Mouse (Mus musculus): ENCODE data around the gene Fam110a. TPM values are rescaled to one million over a fixed set of nuclear protein-coding genes. Genes with fewer than 3 reads are reported as not detected.

Gene Fam110a
- polyA plus RNA-seq, 1 experiment: 33.0 TPM

DNA sequence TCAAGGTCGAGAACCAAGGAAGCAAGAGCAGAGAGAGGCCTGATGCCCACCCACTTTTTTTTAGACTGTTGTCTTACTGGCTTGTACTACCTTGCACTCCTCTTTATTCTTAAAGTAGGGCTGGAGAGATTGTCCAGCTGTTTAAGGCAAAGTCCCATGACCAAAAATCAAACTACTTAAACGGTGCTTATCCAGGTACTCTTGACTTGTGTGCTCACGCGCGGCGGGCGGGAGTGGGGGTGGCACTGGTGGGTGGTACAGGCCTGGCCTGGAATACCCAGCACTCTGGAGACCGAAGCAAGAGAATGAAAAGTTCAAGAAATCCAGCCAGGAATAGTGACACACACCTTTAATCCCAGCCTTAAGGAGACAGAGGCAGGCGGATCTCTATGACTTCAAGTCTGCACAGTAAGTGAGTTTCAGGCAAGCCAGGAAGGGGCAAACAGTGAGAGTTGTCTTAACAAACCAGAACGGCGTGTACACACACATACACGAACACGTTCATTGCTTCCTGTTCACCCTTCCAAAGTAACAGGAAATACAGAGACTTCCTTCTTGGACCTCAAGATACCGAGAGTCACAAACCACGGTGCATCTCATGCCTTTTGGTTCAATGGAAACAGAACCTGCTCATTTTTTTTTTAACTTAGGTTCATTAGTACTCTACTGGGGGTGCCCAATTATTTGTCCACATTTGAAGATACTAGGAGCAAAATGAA is 29.2 kb upstream of the Fam110a start:
- no peak overlapping the region for H3K27ac ChIP-seq (ENCODE audit: control insufficient read depth, insufficient read depth, low read length)
- 58% methylated on average over 15 of the region's 15 CpGs for WGBS

DNA sequence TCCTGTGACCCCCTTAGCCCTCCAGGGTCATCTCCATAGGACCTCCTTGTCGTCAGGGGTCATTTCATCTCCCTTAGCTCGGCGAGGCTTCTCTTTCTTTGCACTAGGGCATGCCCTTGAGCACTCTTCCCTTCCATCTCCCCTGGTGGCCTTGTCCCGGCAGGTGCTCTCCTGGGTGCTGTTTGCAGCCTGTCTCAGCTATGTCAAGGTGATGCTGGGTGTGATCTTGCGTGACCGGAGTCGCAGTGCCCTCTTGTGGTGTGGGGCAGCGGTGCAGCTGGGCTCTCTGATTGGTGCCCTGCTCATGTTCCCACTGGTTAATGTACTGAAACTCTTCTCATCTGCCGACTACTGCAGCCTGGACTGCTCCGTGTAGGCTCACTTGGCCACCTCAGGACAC is 27.8 kb upstream of the Fam110a start:
- H3K27me3 ChIP-seq (ENCODE audit: control insufficient read depth, insufficient read depth, low read length): no peaks in the 10 kb centered on the region
- TF ChIP-seq CTCF (IDR thresholded peaks at IDR 0.05; ENCODE audit: borderline replicate concordance, control insufficient read depth, extremely low read depth, insufficient read depth, low read length, poor library complexity) (peak; percentile 36; the same call in 1 of the 2 replicates), POLR2A (IDR thresholded peaks at IDR 0.05; ENCODE audit: control insufficient read depth, extremely low read depth, insufficient read depth, low read length, poor library complexity) (no peak)
- H3K4me3 ChIP-seq (ENCODE audit: control insufficient read depth, insufficient read depth, low read length): no peak overlapping the region
- 87% methylated on average over 10 of the region's 10 CpGs for WGBS
- H3K4me1 ChIP-seq (replicated peaks; ENCODE audit: control insufficient read depth, insufficient read depth, low read length): peaks cover 3% of the 10 kb centered on the region; the same call in 1 of the 2 replicates
- H3K36me3 ChIP-seq (ENCODE audit: control insufficient read depth, insufficient read depth, low read length): no peaks in the 10 kb centered on the region
- DNase-seq: peak; percentile 24
- no peak overlapping the region for H3K27ac ChIP-seq (ENCODE audit: control insufficient read depth, insufficient read depth, low read length)

More for the DNA sequence above, 29.2 kb upstream of the Fam110a start:
- Histone ChIP-seq H3K4me3 (ENCODE audit: control insufficient read depth, insufficient read depth, low read length) (no peak overlapping the region), H3K27me3 (ENCODE audit: control insufficient read depth, insufficient read depth, low read length) (no peaks in the 10 kb centered on the region), H3K4me1 (replicated peaks; ENCODE audit: control insufficient read depth, insufficient read depth, low read length) (peaks cover 3% of the 10 kb centered on the region; the same call in 1 of the 2 replicates), H3K36me3 (ENCODE audit: control insufficient read depth, insufficient read depth, low read length) (no peaks in the 10 kb centered on the region)
- TF ChIP-seq CTCF (IDR thresholded peaks at IDR 0.05; ENCODE audit: borderline replicate concordance, control insufficient read depth, extremely low read depth, insufficient read depth, low read length, poor library complexity) (no peak), POLR2A (IDR thresholded peaks at IDR 0.05; ENCODE audit: control insufficient read depth, extremely low read depth, insufficient read depth, low read length, poor library complexity) (no peak)
- no peak for DNase-seq

DNA sequence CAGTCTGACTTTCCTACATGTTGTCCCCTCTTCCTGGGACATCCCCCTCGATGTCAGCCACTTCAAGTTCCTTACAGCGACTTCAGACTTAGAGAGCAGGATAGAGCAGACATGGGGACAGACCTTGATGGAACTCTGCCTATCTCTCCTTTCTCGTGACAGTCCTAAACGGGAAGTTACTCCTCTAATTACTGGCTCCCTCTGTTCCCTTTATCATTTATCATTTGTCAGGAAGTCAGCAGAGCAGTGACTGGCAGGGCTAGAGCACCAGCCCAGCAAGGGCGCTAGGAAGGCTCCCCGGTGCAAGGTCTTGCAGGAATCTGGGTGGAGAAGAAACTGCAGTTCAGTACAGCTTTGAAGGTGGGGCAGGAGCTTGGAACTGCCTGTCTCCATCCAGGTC is 22.5 kb upstream of the Fam110a start:
- no peak overlapping the region for H3K27ac ChIP-seq (ENCODE audit: control insufficient read depth, insufficient read depth, low read length)
- H3K36me3 ChIP-seq (ENCODE audit: control insufficient read depth, insufficient read depth, low read length): no peaks in the 10 kb centered on the region
- H3K4me3 ChIP-seq (ENCODE audit: control insufficient read depth, insufficient read depth, low read length): no peak overlapping the region
- DNase-seq: no peak
- H3K4me1 ChIP-seq (replicated peaks; ENCODE audit: control insufficient read depth, insufficient read depth, low read length): no peaks in the 10 kb centered on the region
- no peaks in the 10 kb centered on the region for H3K27me3 ChIP-seq (ENCODE audit: control insufficient read depth, insufficient read depth, low read length)
- WGBS: 29% methylated on average over 6 of the region's 6 CpGs
- no peak for TF ChIP-seq POLR2A (IDR thresholded peaks at IDR 0.05; ENCODE audit: control insufficient read depth, extremely low read depth, insufficient read depth, low read length, poor library complexity)
- TF ChIP-seq CTCF (IDR thresholded peaks at IDR 0.05; ENCODE audit: borderline replicate concordance, control insufficient read depth, extremely low read depth, insufficient read depth, low read length, poor library complexity): no peak

DNA sequence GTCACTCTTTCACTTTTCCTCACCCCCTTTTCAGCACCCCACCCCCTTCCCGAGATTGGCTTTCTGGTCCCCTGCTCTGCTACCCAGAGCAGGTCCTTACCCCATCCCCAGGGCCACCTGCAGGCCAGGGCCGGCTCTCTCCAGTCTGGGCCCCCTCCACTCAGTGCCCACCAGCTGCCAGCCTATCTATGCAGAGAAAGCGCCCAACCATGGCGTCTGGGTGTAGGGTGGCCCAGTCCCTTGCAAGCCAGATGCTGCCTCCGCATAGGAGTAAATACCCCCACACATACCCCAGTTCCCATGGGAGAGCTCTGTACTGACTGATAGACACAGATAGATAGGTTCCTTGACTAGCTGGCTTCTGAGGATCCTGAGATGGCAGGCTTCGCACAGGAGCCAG is 20.7 kb upstream of the Fam110a start:
- no peak for TF ChIP-seq POLR2A (IDR thresholded peaks at IDR 0.05; ENCODE audit: control insufficient read depth, extremely low read depth, insufficient read depth, low read length, poor library complexity)
- TF ChIP-seq CTCF (IDR thresholded peaks at IDR 0.05; ENCODE audit: borderline replicate concordance, control insufficient read depth, extremely low read depth, insufficient read depth, low read length, poor library complexity): no peak
- no peak overlapping the region for H3K27ac ChIP-seq (ENCODE audit: control insufficient read depth, insufficient read depth, low read length)
- 89% methylated on average over 6 of the region's 6 CpGs for WGBS
- H3K27me3 ChIP-seq (ENCODE audit: control insufficient read depth, insufficient read depth, low read length): no peaks in the 10 kb centered on the region
- H3K4me3 ChIP-seq (ENCODE audit: control insufficient read depth, insufficient read depth, low read length): no peak overlapping the region
- H3K4me1 ChIP-seq (replicated peaks; ENCODE audit: control insufficient read depth, insufficient read depth, low read length): 0 out of 2 replicates have a peak, but pooled peaks cover 2% of the 10 kb centered on the region
- H3K36me3 ChIP-seq (ENCODE audit: control insufficient read depth, insufficient read depth, low read length): no peaks in the 10 kb centered on the region
- DNase-seq: no peak

DNA sequence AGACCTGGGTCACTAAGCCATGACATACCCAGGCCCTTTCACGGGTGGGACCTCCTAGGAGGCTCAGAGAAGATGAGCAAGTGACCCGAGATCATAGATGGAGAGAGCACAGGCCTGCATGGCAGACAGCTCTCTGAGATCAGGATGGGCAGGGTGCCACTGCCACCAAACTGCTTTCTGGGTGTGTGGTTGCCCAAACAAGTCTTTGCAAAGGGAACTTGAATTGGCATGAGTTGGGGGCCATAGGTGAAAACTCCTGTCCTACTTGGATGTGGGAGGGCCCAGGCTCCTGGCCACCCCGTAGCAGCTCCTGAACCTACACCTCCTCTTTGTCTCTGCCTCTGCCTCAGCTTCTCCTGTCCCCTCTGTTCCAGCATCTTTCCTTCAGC is 20.3 kb upstream of the Fam110a start:
- 87% methylated on average over 3 of the region's 3 CpGs for WGBS
- H3K27me3 ChIP-seq (ENCODE audit: control insufficient read depth, insufficient read depth, low read length): no peaks in the 10 kb centered on the region
- no peaks in the 10 kb centered on the region for H3K36me3 ChIP-seq (ENCODE audit: control insufficient read depth, insufficient read depth, low read length)
- H3K27ac ChIP-seq (ENCODE audit: control insufficient read depth, insufficient read depth, low read length): no peak overlapping the region
- no peak overlapping the region for H3K4me3 ChIP-seq (ENCODE audit: control insufficient read depth, insufficient read depth, low read length)
- DNase-seq: no peak
- TF ChIP-seq POLR2A (IDR thresholded peaks at IDR 0.05; ENCODE audit: control insufficient read depth, extremely low read depth, insufficient read depth, low read length, poor library complexity) (no peak), CTCF (IDR thresholded peaks at IDR 0.05; ENCODE audit: borderline replicate concordance, control insufficient read depth, extremely low read depth, insufficient read depth, low read length, poor library complexity) (no peak)
- 0 out of 2 replicates have a peak, but pooled peaks cover 2% of the 10 kb centered on the region for H3K4me1 ChIP-seq (replicated peaks; ENCODE audit: control insufficient read depth, insufficient read depth, low read length)

DNA sequence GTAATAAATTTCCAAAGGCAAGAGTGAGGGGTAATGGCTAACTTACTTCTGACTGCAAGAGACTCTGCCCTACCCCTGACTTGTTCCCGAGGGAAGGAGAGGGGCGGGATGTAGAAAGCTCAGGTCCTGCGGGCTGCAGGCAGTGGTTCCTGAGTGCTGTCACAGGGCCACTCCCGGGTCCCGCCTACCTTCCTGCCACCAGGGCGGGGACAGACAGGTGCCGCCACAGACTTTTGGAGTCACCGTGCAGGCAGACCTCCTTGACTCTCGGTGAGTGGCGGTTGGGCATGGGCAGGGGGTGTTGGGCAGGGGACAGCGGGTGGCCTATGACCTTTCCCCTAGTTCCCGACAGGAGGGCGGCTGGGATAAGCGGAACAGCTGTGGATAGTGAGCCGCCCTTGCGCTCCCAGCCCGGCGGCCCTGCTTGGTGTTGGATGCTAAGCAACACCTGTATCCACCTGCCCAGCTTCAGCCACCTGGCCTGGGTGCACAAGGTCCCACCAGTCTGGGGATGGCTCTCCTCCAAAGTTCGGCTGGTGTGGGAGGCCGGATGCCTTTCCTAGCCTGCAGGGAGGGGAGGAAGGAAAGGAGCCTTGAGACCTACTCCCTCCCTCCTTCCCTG is 19.8 kb upstream of the Fam110a start:
- no peak for TF ChIP-seq POLR2A (IDR thresholded peaks at IDR 0.05; ENCODE audit: control insufficient read depth, extremely low read depth, insufficient read depth, low read length, poor library complexity)
- no peak for TF ChIP-seq CTCF (IDR thresholded peaks at IDR 0.05; ENCODE audit: borderline replicate concordance, control insufficient read depth, extremely low read depth, insufficient read depth, low read length, poor library complexity)
- Histone ChIP-seq H3K4me3 (ENCODE audit: control insufficient read depth, insufficient read depth, low read length) (no peak overlapping the region), H3K27me3 (ENCODE audit: control insufficient read depth, insufficient read depth, low read length) (no peaks in the 10 kb centered on the region), H3K4me1 (replicated peaks; ENCODE audit: control insufficient read depth, insufficient read depth, low read length) (peaks cover 5% of the 10 kb centered on the region; the same call in 1 of the 2 replicates), H3K36me3 (ENCODE audit: control insufficient read depth, insufficient read depth, low read length) (no peaks in the 10 kb centered on the region), H3K27ac (ENCODE audit: control insufficient read depth, insufficient read depth, low read length) (no peak overlapping the region)
- 78% methylated on average over 20 of the region's 20 CpGs for WGBS
- DNase-seq: no peak

Data from thymus, adult 2 months (tissue).